Mouse (Mus musculus): Measurements from ENCODE around the gene Olfr97.

The Olfr97 gene

GRCm38 (mm10) chr17:37194782-37195181, 42.3 kb downstream of the Olfr97 start:
- no peak for DNase-seq (ENCODE audit: low read depth)

DNA sequence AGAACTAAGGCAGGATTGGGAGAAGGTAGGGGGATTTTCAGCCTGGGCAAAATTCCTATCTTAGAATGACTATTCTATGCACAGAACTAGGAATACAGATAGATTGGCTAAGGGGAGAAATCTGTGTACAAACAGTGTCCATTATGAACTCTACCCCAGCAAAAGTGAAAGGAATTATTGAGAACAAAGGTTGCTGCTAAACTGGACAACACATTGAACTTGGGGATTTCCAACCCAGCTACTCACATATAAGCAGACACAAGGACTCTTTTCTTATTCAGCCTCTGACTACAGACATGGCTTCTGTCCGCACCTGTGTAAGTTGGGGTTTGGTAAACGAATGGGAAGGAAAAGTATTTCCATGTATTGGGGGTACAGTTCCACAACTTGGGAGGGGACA, 43.5 kb downstream of the Olfr97 start, which contains the start of gene Ubd:
Gene Ubd (plus strand): TSS at position 237 of the 400 bp plus-strand sequence.
- no peak for DNase-seq (ENCODE audit: low read depth)

GRCm38 (mm10) chr17:37193032-37193431, 44.1 kb downstream of the Olfr97 start:
- DNase-seq (ENCODE audit: low read depth): no peak

DNA sequence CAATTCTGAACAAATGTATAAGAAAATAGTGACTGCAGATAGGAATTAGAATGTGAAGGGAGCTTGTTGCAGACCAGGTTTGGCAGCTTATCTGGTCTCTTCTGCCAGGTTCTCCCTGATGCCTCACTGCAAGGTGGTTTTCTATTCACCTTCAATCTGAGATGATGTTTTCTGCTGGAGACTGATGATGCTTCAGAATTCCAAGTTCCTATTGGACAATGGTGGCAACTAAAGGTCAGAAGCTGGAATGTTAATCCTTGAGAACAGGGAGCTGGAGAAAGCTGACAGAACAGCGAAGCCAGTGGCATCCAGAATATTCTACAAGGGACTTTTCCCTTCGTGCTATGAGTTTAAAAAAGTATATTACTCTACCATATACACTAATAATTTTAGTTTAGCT, 46.4 kb downstream of the Olfr97 start:
- DNase-seq (ENCODE audit: low read depth): no peak

DNA sequence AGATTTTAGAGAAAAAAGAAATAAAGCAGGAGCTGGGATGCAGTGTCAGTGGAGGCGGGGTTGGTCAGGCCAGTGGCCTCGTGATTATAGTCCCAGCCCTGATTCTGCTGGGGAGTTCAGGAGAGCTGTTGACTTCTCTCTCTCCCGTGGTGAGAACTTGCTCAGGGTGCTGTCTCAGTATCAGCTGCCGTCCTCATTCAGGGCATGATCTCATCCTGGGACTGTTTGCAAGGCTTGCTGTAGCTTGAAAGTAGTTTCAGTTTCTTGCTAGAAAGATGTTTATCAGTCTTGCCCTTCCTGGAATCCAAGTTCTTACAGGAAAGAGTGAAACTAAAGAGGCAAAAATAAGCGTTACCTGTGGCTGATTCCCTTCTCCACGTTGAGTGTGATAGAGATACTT, 51.7 kb downstream of the Olfr97 start:
- no peak for DNase-seq (ENCODE audit: low read depth)
